21 mouse cellular contexts compared by ENCODE assay signal in the genomic region with DNA sequence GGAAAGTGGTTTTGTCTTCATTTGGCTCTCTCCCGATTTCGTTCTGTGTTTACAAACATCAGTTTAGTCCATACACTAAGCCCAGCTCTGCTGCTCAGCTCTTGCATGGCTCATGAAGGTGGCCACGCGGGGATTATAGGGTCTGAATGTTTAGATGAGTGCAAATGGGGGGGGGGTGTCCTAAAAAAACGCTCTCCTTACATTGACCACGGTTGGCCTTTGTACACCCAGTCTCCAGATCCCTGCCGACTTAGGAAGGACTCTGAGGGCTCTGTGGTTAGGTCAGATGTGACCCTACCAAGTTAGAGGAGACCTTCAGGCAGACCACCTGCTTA.
DNase-seq lines count a peak whose midpoint lies in the region; ATAC-seq and TF ChIP-seq lines count a peak whose summit lies in the region.
"Had no signal": no experiment of that assay in that cellular context is flagged by ENCODE, and none has a peak within 500 bp of the region (broad histone marks: within the 10 kb centered on the region; RNA-seq: fewer than 3 reads in every experiment).

No protein-coding gene starts in this region.

- DNase-seq in layer of hippocampus, adult 2 months (ENCODE audit: low spot score in 2 of 2), result no peak
- no peak for DNase-seq in layer of hippocampus, postnatal 25 days (ENCODE audit: extremely low spot score in 1 of 2, low spot score in 1 of 2)
- DNase-seq in forebrain, postnatal 0 days, result no peak
- DNase-seq in midbrain, embryonic 11.5 days (ENCODE audit: low spot score, missing footprints), result peak; percentile 96
- no peak for DNase-seq in right cerebral cortex, postnatal 4 days
- DNase-seq in cerebellum, adult 8-10 months, result no peak
- DNase-seq in gastrocnemius, postnatal 4 days (ENCODE audit: low spot score in 2 of 2), result no peak
- DNase-seq: adrenal gland, postnatal 36 days; gastrocnemius, adult 2 months; heart, adult 2 months; heart, postnatal 14 days; layer of hippocampus, postnatal 36 days; lung, postnatal 14 days; spleen, adult 18-20 months; thymus, postnatal 14 days had no signal

- H3K4me2 ChIP-seq in forebrain, postnatal 0 days (ENCODE audit: low read depth), result peak overlapping the region; percentile 90
- peak overlapping the region; percentile 50; the same call in 1 of the 2 replicates for H3K4me2 ChIP-seq in midbrain, embryonic 11.5 days
- H3K4me2 ChIP-seq: embryonic facial prominence, embryonic 12.5 days had no signal

- 11% methylated on average over 7 of the region's 7 CpGs for WGBS in forebrain, postnatal 0 days
- 2% methylated on average over 7 of the region's 7 CpGs for WGBS in midbrain, embryonic 11.5 days
- 19% methylated on average over 7 of the region's 7 CpGs for WGBS in olfactory bulb, adult 2 months

- H3K9me3 ChIP-seq in forebrain, postnatal 0 days (ENCODE audit: low read length), result no peaks in the 10 kb centered on the region
- H3K9me3 ChIP-seq in midbrain, embryonic 11.5 days (ENCODE audit: control insufficient read depth, low read length), result no peaks in the 10 kb centered on the region
- H3K9me3 ChIP-seq: embryonic facial prominence, embryonic 12.5 days; limb, embryonic 10.5 days had no signal

- H3K27ac ChIP-seq in layer of hippocampus, adult 2 months, result peak overlapping the region; percentile 73
- H3K27ac ChIP-seq in forebrain, postnatal 0 days (ENCODE audit: low read depth, low read length), result peak overlapping the region; percentile 95
- peak overlapping the region; percentile 85; the same call in 1 of the 2 replicates for H3K27ac ChIP-seq in midbrain, embryonic 11.5 days (ENCODE audit: low read depth, low read length)
- peak overlapping the region; percentile 96 for H3K27ac ChIP-seq in olfactory bulb, adult 2 months (ENCODE audit: insufficient read depth, low read depth, low read length)
- H3K27ac ChIP-seq: embryonic facial prominence, embryonic 12.5 days; gastrocnemius, adult 2 months; heart, adult 2 months; limb, embryonic 10.5 days; liver, embryonic 14.5 days; stomach, postnatal 0 days had no signal

- H3K36me3 ChIP-seq in forebrain, postnatal 0 days (ENCODE audit: insufficient read depth), result no peaks in the 10 kb centered on the region
- no peaks in the 10 kb centered on the region for H3K36me3 ChIP-seq in midbrain, embryonic 11.5 days (ENCODE audit: control insufficient read depth, insufficient read depth, low read length)
- H3K36me3 ChIP-seq: embryonic facial prominence, embryonic 12.5 days; limb, embryonic 10.5 days had no signal

- H3K9ac ChIP-seq in forebrain, postnatal 0 days, result peak overlapping the region; percentile 76
- peak overlapping the region; percentile 70 for H3K9ac ChIP-seq in midbrain, embryonic 11.5 days (ENCODE audit: low read length)
- H3K9ac ChIP-seq: embryonic facial prominence, embryonic 12.5 days; liver, embryonic 14.5 days had no signal

- H3K4me1 ChIP-seq in forebrain, postnatal 0 days (ENCODE audit: insufficient read depth), result peaks cover 52% of the 10 kb centered on the region
- peaks cover 50% of the 10 kb centered on the region for H3K4me1 ChIP-seq in midbrain, embryonic 11.5 days (ENCODE audit: control insufficient read depth, insufficient read depth, low read length)
- peaks cover 49% of the 10 kb centered on the region for H3K4me1 ChIP-seq in olfactory bulb, adult 2 months (ENCODE audit: control insufficient read depth, insufficient read depth, low read length)

- no peaks in the 10 kb centered on the region for H3K27me3 ChIP-seq in forebrain, postnatal 0 days (ENCODE audit: insufficient read depth, low read length)
- peaks cover 79% of the 10 kb centered on the region for H3K27me3 ChIP-seq in midbrain, embryonic 11.5 days (ENCODE audit: control insufficient read depth, insufficient read depth, low read length)

- no peak for TF ChIP-seq CTCF in layer of hippocampus, adult 2 months (conservative IDR thresholded peaks at IDR 0.05)
- no peak for TF ChIP-seq CTCF in forebrain, postnatal 0 days (IDR thresholded peaks at IDR 0.05; ENCODE audit: low read depth)
- no peak for TF ChIP-seq CTCF in olfactory bulb, adult 2 months (IDR thresholded peaks at IDR 0.05; ENCODE audit: insufficient read depth, low read depth, low read length)

- ATAC-seq in forebrain, postnatal 0 days, result no peak
- no peak for ATAC-seq in midbrain, embryonic 11.5 days (ENCODE audit: low FRiP score)
- ATAC-seq: intestine, embryonic 16.5 days had no signal

- H3K4me3 ChIP-seq in layer of hippocampus, adult 2 months, result peak overlapping the region; percentile 31
- H3K4me3 ChIP-seq in forebrain, postnatal 0 days (ENCODE audit: low read depth, low read length), result no peak overlapping the region
- H3K4me3 ChIP-seq in midbrain, embryonic 11.5 days (ENCODE audit: low read depth, low read length), result no peak overlapping the region
- H3K4me3 ChIP-seq in olfactory bulb, adult 2 months (ENCODE audit: insufficient read depth, low read depth, low read length), result 0 out of 2 replicates have a peak overlapping the region, but pooled peaks have one; percentile 7
- H3K4me3 ChIP-seq: embryonic facial prominence, embryonic 12.5 days; gastrocnemius, adult 2 months; heart, adult 2 months; limb, embryonic 10.5 days had no signal

- TF ChIP-seq POLR2A in olfactory bulb, adult 2 months (IDR thresholded peaks at IDR 0.05; ENCODE audit: insufficient read depth, low read depth, low read length), result no peak

Comparison
In these comparisons a context has a peak if more than half of its experiments do, and no peak if none do; other contexts are left out.
1. H3K4me3 ChIP-seq: peak in layer of hippocampus, adult 2 months (single experiment) and olfactory bulb, adult 2 months (single experiment); none in forebrain, postnatal 0 days (single experiment) and midbrain, embryonic 11.5 days (single experiment).
2. Peak in every context shown above with its lines, with median percentiles within 50 percentile points of each other: H3K27ac ChIP-seq.